Mouse (Mus musculus): ENCODE data around the gene Slc44a1.

Slc44a1 gene

GRCm38 (mm10) chr4:53537101-53537500 lies 96.9 kb downstream of the Slc44a1 start:
- DNase-seq (ENCODE audit: low spot score in 2 of 2): no peak

GRCm38 (mm10) chr4:53537539-53537938 lies 97.3 kb downstream of the Slc44a1 start:
- no peak for DNase-seq (ENCODE audit: low spot score in 2 of 2)

DNA sequence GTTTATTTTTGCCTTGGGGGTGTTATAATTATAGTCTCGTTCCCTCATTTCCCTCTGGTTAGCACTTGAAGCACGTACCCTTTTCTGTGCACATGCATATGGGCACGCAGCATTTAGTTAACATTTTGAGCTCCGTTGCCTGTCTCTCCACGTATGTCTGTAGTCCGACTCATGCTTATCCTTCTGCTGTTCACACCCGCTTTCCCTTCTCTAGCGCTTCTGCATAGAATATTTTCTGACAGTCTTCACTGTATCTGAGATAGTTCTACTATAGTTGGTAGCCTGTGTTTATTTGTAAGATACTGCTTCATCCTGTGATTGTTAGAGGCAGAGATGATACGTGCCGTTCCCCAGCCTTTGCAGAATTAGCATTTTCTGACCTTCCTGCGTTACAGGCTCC lies 98.4 kb downstream of the Slc44a1 start:
- DNase-seq (ENCODE audit: low spot score in 2 of 2): no peak

DNA sequence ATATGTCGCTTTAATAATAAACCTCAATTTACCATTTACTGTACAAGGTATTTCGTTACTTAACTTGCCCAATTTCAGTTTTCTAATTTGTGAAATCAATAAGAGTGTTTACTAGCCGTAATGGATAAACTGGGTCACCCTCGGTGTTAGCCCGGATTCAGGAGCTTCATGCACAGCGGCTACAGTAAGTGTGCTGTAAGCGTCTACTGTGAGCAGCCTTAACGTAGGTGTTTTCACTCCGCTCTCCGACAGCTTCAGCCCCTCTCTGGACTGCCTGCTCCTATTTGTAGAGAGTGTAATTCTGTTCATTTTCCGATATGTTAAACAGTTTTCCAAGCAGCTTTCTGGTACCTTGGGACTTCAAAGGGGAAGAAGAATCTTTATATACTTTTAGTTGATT lies 99.7 kb downstream of the Slc44a1 start:
- no peak for DNase-seq (ENCODE audit: low spot score in 2 of 2)

DNA sequence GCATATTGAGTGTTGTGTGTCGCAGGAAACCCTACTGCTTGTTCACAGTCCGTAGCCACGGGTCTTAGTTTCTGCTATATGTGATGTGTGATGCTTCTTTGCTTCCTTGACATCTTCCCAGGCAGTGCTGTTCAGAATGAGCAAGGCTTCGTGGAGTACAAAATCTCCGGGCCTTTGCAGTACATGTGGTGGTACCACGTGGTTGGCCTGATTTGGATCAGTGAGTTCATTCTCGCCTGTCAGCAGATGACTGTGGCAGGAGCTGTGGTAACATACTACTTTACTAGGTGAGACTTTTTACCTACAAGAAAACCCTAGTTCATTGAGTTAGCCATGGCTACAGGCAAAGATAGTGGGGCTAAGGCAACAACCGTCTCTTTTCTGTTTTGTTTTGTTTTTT lies 103.2 kb downstream of the Slc44a1 start:
- DNase-seq (ENCODE audit: low spot score in 2 of 2): no peak

GRCm38 (mm10) chr4:53544889-53545288 lies 104.7 kb downstream of the Slc44a1 start:
- no peak for DNase-seq (ENCODE audit: low spot score in 2 of 2)

GRCm38 (mm10) chr4:53547381-53547780 lies 107.2 kb downstream of the Slc44a1 start:
- DNase-seq (ENCODE audit: low spot score in 2 of 2): no peak

DNA sequence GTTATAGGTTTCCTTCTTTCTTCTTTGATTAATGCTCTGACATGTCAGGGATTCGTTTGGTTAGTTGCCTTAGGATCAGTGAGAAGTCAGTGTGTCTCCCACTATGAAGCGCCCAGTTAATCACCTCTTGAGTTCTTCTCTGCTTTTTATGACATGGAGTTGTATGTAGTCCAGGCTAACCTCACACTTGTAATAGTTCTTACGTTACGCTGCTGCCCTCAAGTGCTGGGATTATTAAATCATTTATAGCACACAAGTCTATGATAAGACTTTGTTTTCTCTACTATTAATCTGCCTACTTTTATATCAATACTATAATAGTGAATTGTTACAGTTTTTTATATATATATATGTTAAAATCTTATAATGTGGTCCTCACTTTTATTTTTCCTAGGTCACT lies 109.2 kb downstream of the Slc44a1 start:
- no peak for DNase-seq (ENCODE audit: low spot score in 2 of 2)

DNA sequence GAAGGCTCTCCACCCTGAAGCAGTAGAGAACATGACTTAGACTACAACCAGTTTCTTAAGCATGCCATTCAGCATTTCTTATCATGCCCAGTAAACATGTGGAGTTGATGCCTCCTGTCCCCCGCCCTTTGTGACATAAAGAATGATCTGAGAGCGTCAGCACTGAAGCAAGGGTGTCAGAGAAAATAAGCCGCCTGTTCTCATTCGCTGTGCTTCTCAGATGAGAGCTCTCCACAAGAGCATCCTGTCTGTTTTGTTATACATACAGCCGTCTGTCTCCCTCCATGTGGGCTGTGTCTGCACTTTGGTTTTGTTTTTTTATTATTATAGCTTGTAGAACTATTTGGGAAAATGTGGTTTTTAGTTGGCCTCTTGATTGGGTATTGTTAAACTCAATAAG lies 124.4 kb downstream of the Slc44a1 start:
- DNase-seq (ENCODE audit: low spot score in 2 of 2): no peak

GRCm38 (mm10) chr4:53567065-53567464 lies 126.9 kb downstream of the Slc44a1 start:
- no peak for DNase-seq (ENCODE audit: low spot score in 2 of 2)

GRCm38 (mm10) chr4:53575558-53575957 lies 135.3 kb downstream of the Slc44a1 start:
- DNase-seq (ENCODE audit: low spot score in 2 of 2): no peak

- no peak for DNase-seq (ENCODE audit: low spot score in 2 of 2)
Measured at GRCm38 (mm10) chr4:53587676-53588075, 147.5 kb downstream of the Slc44a1 start.

DNA sequence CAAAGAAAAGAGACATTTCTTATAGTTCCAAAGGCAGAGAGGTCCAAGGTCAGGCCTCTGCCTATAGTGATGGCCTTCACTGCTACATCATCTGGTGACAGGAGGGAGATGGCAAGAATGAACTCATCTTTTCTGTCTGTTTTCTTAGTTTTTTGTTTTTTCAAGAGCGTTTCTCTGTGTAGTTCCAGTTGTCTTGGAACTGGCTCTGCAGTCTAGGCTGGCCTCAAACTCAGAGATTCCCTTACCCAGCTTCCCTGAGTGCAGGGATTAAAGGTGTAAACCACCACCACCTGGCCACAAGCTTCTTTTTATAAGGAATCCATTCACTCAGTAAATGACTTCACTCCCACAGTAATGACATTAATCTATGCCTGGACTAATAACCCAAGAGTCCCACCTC lies 148.7 kb downstream of the Slc44a1 start:
- DNase-seq (ENCODE audit: low spot score in 2 of 2): no peak

GRCm38 (mm10) chr4:53589466-53589865 lies 149.3 kb downstream of the Slc44a1 start:
- no peak for DNase-seq (ENCODE audit: low spot score in 2 of 2)

- no peak for DNase-seq (ENCODE audit: low spot score in 2 of 2)
Measured at GRCm38 (mm10) chr4:53590163-53590562, 149.9 kb downstream of the Slc44a1 start.

DNA sequence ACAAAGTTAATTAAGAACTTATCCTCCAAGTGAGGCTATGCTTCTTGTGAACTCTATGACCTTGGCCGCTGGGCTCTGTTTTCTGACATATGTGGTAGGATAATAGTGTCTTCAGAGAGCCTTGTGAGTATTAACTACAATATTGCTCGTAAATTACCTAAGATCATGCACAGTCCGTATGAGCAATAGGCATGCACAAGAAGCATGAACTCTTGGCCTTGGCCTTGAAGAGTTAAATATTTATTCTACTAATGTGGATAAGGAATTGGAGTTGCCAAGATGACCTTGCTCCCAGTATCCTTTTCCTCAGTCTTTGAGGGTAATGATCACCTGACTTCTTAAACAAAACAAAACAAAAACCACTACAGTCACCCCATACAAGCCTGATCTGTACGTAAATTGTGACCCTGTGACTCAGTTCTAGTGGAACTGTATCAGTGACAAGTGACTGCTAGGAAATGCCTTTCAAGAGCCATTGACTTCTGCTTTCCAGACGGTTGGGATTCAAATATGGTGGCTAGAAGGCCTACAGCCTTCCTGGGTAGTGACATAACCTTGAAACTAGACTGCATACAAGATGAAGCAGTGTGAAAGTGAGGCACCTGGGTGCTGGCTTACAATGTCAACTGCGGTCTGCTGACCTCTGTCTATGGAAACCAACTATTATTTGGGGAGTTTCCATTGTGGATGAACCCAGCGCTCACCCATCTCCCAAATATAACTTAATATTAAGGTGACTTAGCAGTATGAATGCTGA lies 150.7 kb downstream of the Slc44a1 start:
- DNase-seq (ENCODE audit: low spot score in 2 of 2): no peak

- DNase-seq (ENCODE audit: low spot score in 2 of 2): no peak
Measured at GRCm38 (mm10) chr4:53591536-53591935, 151.3 kb downstream of the Slc44a1 start.

DNA sequence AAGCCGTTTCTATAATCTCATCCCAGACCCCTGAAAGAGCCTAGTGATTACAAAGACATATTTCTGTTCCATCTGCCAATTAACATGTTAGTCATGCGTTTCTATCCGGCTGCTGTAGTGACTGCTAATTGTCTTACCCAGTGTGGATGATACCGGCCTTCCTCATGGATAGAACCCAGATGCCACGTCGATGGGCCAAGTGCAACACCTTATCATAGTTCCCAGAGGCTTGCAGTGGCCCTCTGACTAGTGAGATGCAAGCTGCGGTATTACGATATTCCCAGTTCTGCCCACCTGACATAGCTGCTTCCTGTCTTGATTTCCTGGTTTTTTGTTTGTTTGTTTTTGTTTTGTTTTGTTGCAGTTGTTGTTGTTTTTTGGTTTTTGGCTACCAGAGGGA lies 151.7 kb downstream of the Slc44a1 start:
- no peak for DNase-seq (ENCODE audit: low spot score in 2 of 2)

GRCm38 (mm10) chr4:53592386-53592785 lies 152.2 kb downstream of the Slc44a1 start:
- no peak for DNase-seq (ENCODE audit: low spot score in 2 of 2)

- peak; percentile 10 to 22 for DNase-seq (ENCODE audit: low spot score in 2 of 2)
Measured at GRCm38 (mm10) chr4:53594204-53594603, 154.0 kb downstream of the Slc44a1 start.

DNA sequence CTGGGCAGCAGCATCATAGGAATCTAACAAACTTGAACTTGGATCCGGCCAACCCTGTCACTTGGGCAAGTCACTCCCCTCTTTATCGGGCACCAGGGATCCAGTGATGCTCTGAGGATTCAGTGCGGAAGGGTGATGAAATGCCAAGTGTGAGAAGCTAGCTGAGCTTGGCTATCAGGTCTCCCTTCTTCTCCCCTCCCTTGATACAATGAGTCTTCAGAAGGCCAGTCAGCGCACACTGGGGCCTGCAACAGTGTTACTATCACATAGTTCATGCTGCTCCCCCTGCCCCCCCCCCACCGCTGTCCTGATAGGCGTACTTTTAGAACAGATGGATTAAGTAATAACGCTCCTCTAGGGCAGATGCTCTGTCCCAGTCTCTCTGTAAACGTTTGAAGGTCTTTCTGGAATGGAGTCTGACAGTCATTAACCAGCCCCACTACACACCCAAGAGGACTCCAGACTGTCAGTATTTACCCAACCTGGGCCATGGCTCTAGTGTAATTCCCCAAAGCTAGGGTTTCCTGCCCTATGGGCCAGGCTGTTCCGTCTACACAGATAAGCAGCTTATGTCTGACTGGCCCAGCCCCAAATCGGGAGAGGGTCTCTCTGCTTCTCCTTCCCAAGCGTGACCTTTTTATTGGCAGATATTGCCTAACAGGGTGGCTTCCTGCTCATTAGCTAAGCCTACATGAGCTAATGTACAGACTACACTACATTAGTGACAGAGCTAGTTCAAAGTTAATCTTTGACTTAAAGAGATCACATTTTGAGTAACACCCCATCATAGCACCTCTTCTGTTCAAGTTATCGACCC lies 155.2 kb downstream of the Slc44a1 start:
- DNase-seq (ENCODE audit: low spot score in 2 of 2): no peak

GRCm38 (mm10) chr4:53596063-53596895 lies 156.1 kb downstream of the Slc44a1 start:
- no peak for DNase-seq (ENCODE audit: low spot score in 2 of 2)

All from spleen, postnatal 36 days (tissue).